Mouse (Mus musculus) embryo, embryonic 10 days (tissue): Measurements from ENCODE around the gene Ar.

ENCODE experiments used
- DNase-seq: peaks from one replicate; pipeline ENCODE4 v3.0.0-alpha.2; 2015; ENCODE audit warnings: low spot score

Ar gene

GRCm38 (mm10) chrX:98148531-98149342 lies at the start of gene Ar:
Gene Ar (plus strand): TSS chrX:98148769.
- peak; percentile 31 for DNase-seq

- peak; percentile 7 for DNase-seq
Observed at GRCm38 (mm10) chrX:98149724-98150392, 1.3 kb downstream of the Ar start.

- peak; percentile 36 for DNase-seq
Observed at GRCm38 (mm10) chrX:98150393-98151119, 2.0 kb downstream of the Ar start.

- no peak for DNase-seq
Observed at GRCm38 (mm10) chrX:98189759-98190158, 41.2 kb downstream of the Ar start.

GRCm38 (mm10) chrX:98205766-98206165 lies 57.2 kb downstream of the Ar start:
- peak; percentile 4 for DNase-seq

GRCm38 (mm10) chrX:98207166-98207565 lies 58.6 kb downstream of the Ar start:
- no peak for DNase-seq

- no peak for DNase-seq
Observed at GRCm38 (mm10) chrX:98216103-98216502, 67.5 kb downstream of the Ar start.

GRCm38 (mm10) chrX:98239011-98239410 lies 90.4 kb downstream of the Ar start:
- no peak for DNase-seq

- DNase-seq = no peak
Observed at GRCm38 (mm10) chrX:98245108-98245507, 96.5 kb downstream of the Ar start.

- no peak for DNase-seq
Observed at GRCm38 (mm10) chrX:98248363-98248762, 99.8 kb downstream of the Ar start.

- DNase-seq = no peak
Observed at GRCm38 (mm10) chrX:98259620-98260019, 111.1 kb downstream of the Ar start.

GRCm38 (mm10) chrX:98265755-98266154 lies 117.2 kb downstream of the Ar start:
- DNase-seq = no peak

- DNase-seq = no peak
Observed at GRCm38 (mm10) chrX:98271361-98271760, 122.8 kb downstream of the Ar start.

GRCm38 (mm10) chrX:98291763-98292162 lies 143.2 kb downstream of the Ar start:
- DNase-seq = no peak

- peak; percentile 3 for DNase-seq
Observed at GRCm38 (mm10) chrX:98300685-98301084, 152.1 kb downstream of the Ar start.

- no peak for DNase-seq
Observed at GRCm38 (mm10) chrX:98301924-98302323, 153.4 kb downstream of the Ar start.

- no peak for DNase-seq
Observed at GRCm38 (mm10) chrX:98315961-98316360, 167.4 kb downstream of the Ar start.

- DNase-seq = no peak
Observed at GRCm38 (mm10) chrX:98317483-98317882, 168.9 kb downstream of the Ar start.

- no peak for DNase-seq
Observed at GRCm38 (mm10) chrX:98323105-98323504, 174.5 kb downstream of the Ar start.

- DNase-seq = no peak
Observed at GRCm38 (mm10) chrX:98347481-98347880, 198.9 kb downstream of the Ar start.

- no peak for DNase-seq
Observed at GRCm38 (mm10) chrX:98348036-98348435, 199.5 kb downstream of the Ar start.
